Mouse (Mus musculus) CH12.LX (cell line): Measurements from ENCODE around the gene Cenpu. TPM values are rescaled to one million over a fixed set of nuclear protein-coding genes. Genes with fewer than 3 reads are reported as not detected.

Source experiments
- DNase-seq: peaks from one replicate; pipeline ENCODE4 v3.0.0-alpha.2; 2013; ENCODE audit errors: extremely low read depth
- H3K27ac ChIP-seq: 2 replicates; pipeline ENCODE4 v1.5.1; 2012; ENCODE audit warnings: low read depth, mild to moderate bottlenecking, control low read depth, moderate library complexity; ENCODE audit not compliant: insufficient read depth
- H3K27me3 ChIP-seq: replicated peaks from 2 replicates; pipeline ENCODE3; 2012; ENCODE audit warnings: inconsistent platforms
- H3K36me3 ChIP-seq, 2 experiments: replicated peaks in 1 of 2; 2 replicates each; pipeline versions ENCODE3 to v1.6.1; 2012; ENCODE audit warnings: inconsistent platforms in 1 of 2, low read length in 1 of 2, mild to moderate bottlenecking in 1 of 2, mixed read lengths in 1 of 2, moderate library complexity in 1 of 2; ENCODE audit not compliant: control insufficient read depth in 1 of 2, insufficient read depth in 1 of 2
- H3K4me1 ChIP-seq, 2 experiments: 2 replicates each; pipeline ENCODE4 v1.6.1; 2012; ENCODE audit warnings: inconsistent platforms in 1 of 2, moderate library complexity in 1 of 2; ENCODE audit not compliant: insufficient read depth in 2 of 2, control insufficient read depth in 1 of 2
- H3K4me2 ChIP-seq: 2 replicates; pipeline ENCODE4 v1.6.1; 2012; ENCODE audit warnings: low read depth, mild to moderate bottlenecking, control low read depth; ENCODE audit not compliant: poor library complexity, insufficient read depth, severe bottlenecking
- H3K4me3 ChIP-seq, 3 experiments: fragments of 150-350 bp in 1 of 3; sonication (generic) in 1 of 3; replicated peaks in 1 of 3; 2 replicates each; pipeline versions ENCODE3 to v1.5.1; 2011 to 2012; ENCODE audit warnings: low read depth in 2 of 3, low read length in 2 of 3, mild to moderate bottlenecking in 2 of 3, moderate library complexity in 2 of 3, control low read depth in 1 of 3, improper control_type of control experiment in 1 of 3, inconsistent platforms in 1 of 3, mixed read lengths in 1 of 3; ENCODE audit not compliant: poor library complexity in 1 of 3
- H3K79me2 ChIP-seq: replicated peaks from 2 replicates; pipeline ENCODE4 v1.6.1; 2012; ENCODE audit warnings: mild to moderate bottlenecking, moderate library complexity; ENCODE audit not compliant: control insufficient read depth, poor library complexity, insufficient read depth, severe bottlenecking; ENCODE audit errors: extremely low read depth
- H3K9ac ChIP-seq: 2 replicates; pipeline ENCODE4 v1.6.1; 2012; ENCODE audit warnings: low read depth, mild to moderate bottlenecking, control low read depth, moderate library complexity; ENCODE audit not compliant: insufficient read depth
- H3K9me3 ChIP-seq: replicated peaks from 2 replicates; pipeline ENCODE3; 2012; ENCODE audit warnings: low read length, inconsistent platforms, mixed read lengths
- BHLHE40 ChIP-seq: IDR thresholded peaks from 2 replicates; pipeline ENCODE4 v1.6.1; 2011; ENCODE audit warnings: mild to moderate bottlenecking, low read depth, low read length, improper control_type of control experiment
- CHD1 ChIP-seq: IDR thresholded peaks from 2 replicates; pipeline ENCODE4 v1.6.1; 2012; ENCODE audit warnings: low read depth, low read length, improper control_type of control experiment, inconsistent platforms
- CHD2 ChIP-seq: IDR thresholded peaks from 2 replicates; pipeline ENCODE4 v1.6.1; 2011; ENCODE audit warnings: low read length, improper control_type of control experiment
- CTCF ChIP-seq, 2 experiments: IDR thresholded peaks in 1 of 2; conservative IDR thresholded peaks in 1 of 2; 2 replicates each; pipeline ENCODE4 v1.5.1; 2011 to 2012; ENCODE audit warnings: low read depth in 2 of 2, low read length in 2 of 2, improper control_type of control experiment in 1 of 2, inconsistent platforms in 1 of 2, mild to moderate bottlenecking in 1 of 2, moderate library complexity in 1 of 2
- E2F4 ChIP-seq: IDR thresholded peaks from 2 replicates; pipeline ENCODE4 v1.6.1; 2011; ENCODE audit warnings: low read depth, low read length, improper control_type of control experiment; ENCODE audit not compliant: insufficient replicate concordance
- ELF1 ChIP-seq: IDR thresholded peaks from 2 replicates; pipeline ENCODE4 v1.6.1; 2014; ENCODE audit warnings: low read depth, mild to moderate bottlenecking, inconsistent platforms, low read length, improper control_type of control experiment
- EP300 ChIP-seq: IDR thresholded peaks from 2 replicates; pipeline ENCODE4 v1.6.1; 2011; ENCODE audit warnings: low read length, improper control_type of control experiment
- ETS1 ChIP-seq: conservative IDR thresholded peaks from 2 replicates; pipeline ENCODE4 v1.6.1; 2012; ENCODE audit warnings: low read depth, mild to moderate bottlenecking, inconsistent platforms, low read length, improper control_type of control experiment, moderate library complexity
- GABPA ChIP-seq: IDR thresholded peaks from 2 replicates; pipeline ENCODE4 v1.6.1; 2012; ENCODE audit warnings: low read depth, low read length, improper control_type of control experiment, inconsistent platforms; ENCODE audit not compliant: insufficient replicate concordance
- HCFC1 ChIP-seq: IDR thresholded peaks from 2 replicates; pipeline ENCODE4 v1.6.1; 2012; ENCODE audit warnings: low read depth, mild to moderate bottlenecking, inconsistent platforms, low read length, improper control_type of control experiment
- IRF4 ChIP-seq: IDR thresholded peaks from 2 replicates; pipeline ENCODE4 v1.6.1; 2014; ENCODE audit warnings: low read depth, mild to moderate bottlenecking, inconsistent platforms, low read length, improper control_type of control experiment
- JUN ChIP-seq: IDR thresholded peaks from 2 replicates; pipeline ENCODE4 v1.6.1; 2011; ENCODE audit warnings: low read depth, mild to moderate bottlenecking, low read length, improper control_type of control experiment, moderate library complexity; ENCODE audit not compliant: insufficient read depth
- JUND ChIP-seq: conservative IDR thresholded peaks from 2 replicates; pipeline ENCODE4 v1.6.1; 2011; ENCODE audit warnings: low read depth, low read length, improper control_type of control experiment
- KAT2A ChIP-seq: IDR thresholded peaks from 2 replicates; pipeline ENCODE4 v1.6.1; 2012; ENCODE audit warnings: low read length, improper control_type of control experiment, inconsistent platforms; ENCODE audit not compliant: insufficient replicate concordance
- MAFK ChIP-seq: IDR thresholded peaks from 2 replicates; pipeline ENCODE4 v1.6.1; 2011; ENCODE audit warnings: low read length, improper control_type of control experiment; ENCODE audit not compliant: insufficient replicate concordance
- MAZ ChIP-seq: IDR thresholded peaks from 2 replicates; pipeline ENCODE4 v1.6.1; 2012; ENCODE audit warnings: low read depth, mild to moderate bottlenecking, inconsistent platforms, low read length, improper control_type of control experiment, moderate library complexity
- MEF2A ChIP-seq: IDR thresholded peaks from 2 replicates; pipeline ENCODE4 v1.6.1; 2014; ENCODE audit warnings: low read depth, mild to moderate bottlenecking, inconsistent platforms, low read length, improper control_type of control experiment, borderline replicate concordance
- MXI1 ChIP-seq: IDR thresholded peaks from 2 replicates; pipeline ENCODE4 v1.6.1; 2011; ENCODE audit warnings: mild to moderate bottlenecking, low read depth, low read length, improper control_type of control experiment
- MYC ChIP-seq: IDR thresholded peaks from 2 replicates; pipeline ENCODE4 v1.6.1; 2011; ENCODE audit warnings: low read depth, mild to moderate bottlenecking, improper control_type of control experiment, low read length
- NELFE ChIP-seq: IDR thresholded peaks from 2 replicates; pipeline ENCODE4 v1.6.1; 2011; ENCODE audit warnings: low read depth, low read length, improper control_type of control experiment
- NRF1 ChIP-seq: IDR thresholded peaks from 2 replicates; pipeline ENCODE4 v1.6.1; 2014; ENCODE audit warnings: low read depth, mild to moderate bottlenecking, inconsistent platforms, low read length, improper control_type of control experiment, moderate library complexity
- PAX5 ChIP-seq: IDR thresholded peaks from 2 replicates; pipeline ENCODE4 v1.6.1; 2012; ENCODE audit warnings: low read length, inconsistent platforms, mixed read lengths
- POLR2AphosphoS2 ChIP-seq: IDR thresholded peaks from 2 replicates; pipeline ENCODE4 v1.6.1; 2011; ENCODE audit warnings: low read depth, low read length, improper control_type of control experiment
- TBP ChIP-seq: conservative IDR thresholded peaks from 2 replicates; pipeline ENCODE4 v1.6.1; 2011; ENCODE audit warnings: low read depth, low read length, improper control_type of control experiment
- TCF12 ChIP-seq: IDR thresholded peaks from 2 replicates; pipeline ENCODE4 v1.6.1; 2014; ENCODE audit warnings: low read depth, mild to moderate bottlenecking, inconsistent platforms, low read length, improper control_type of control experiment
- UBTF ChIP-seq: IDR thresholded peaks from 2 replicates; pipeline ENCODE4 v1.6.1; 2012; ENCODE audit warnings: low read depth, mild to moderate bottlenecking, inconsistent platforms, low read length, improper control_type of control experiment, moderate library complexity
- USF1 ChIP-seq: IDR thresholded peaks from 2 replicates; pipeline ENCODE4 v1.6.1; 2014; ENCODE audit warnings: low read depth, mild to moderate bottlenecking, inconsistent platforms, low read length, improper control_type of control experiment
- USF2 ChIP-seq: conservative IDR thresholded peaks from 2 replicates; pipeline ENCODE4 v1.6.1; 2011; ENCODE audit warnings: low read depth, low read length, improper control_type of control experiment
- ZC3H11A ChIP-seq: IDR thresholded peaks from 2 replicates; pipeline ENCODE4 v1.6.1; 2012; ENCODE audit warnings: low read depth, mild to moderate bottlenecking, inconsistent platforms, low read length, improper control_type of control experiment
- ZKSCAN1 ChIP-seq: IDR thresholded peaks from 2 replicates; pipeline ENCODE4 v1.6.1; 2012; ENCODE audit warnings: low read depth, inconsistent platforms, low read length, improper control_type of control experiment, borderline replicate concordance
- ZMIZ1 ChIP-seq: IDR thresholded peaks from 2 replicates; pipeline ENCODE4 v1.6.1; 2012; ENCODE audit warnings: low read depth, mild to moderate bottlenecking, inconsistent platforms, low read length, improper control_type of control experiment
- dilution Hi-C: fragments of 300-500 bp; cut with MboI; formaldehyde crosslinking; loops from 2 replicates; pipeline ENCODE4 v1.14.3; 2020; ENCODE audit warnings: low sequenced_read_pairs; ENCODE audit not compliant: extremely low pct_unique_long_range_greater_than_20kb, extremely low pct_ligation_motif_present
- in situ Hi-C: fragments of 300-500 bp; cut with MboI; formaldehyde crosslinking; loops from 3 replicates; pipeline ENCODE4 v1.14.3; 2019; ENCODE audit warnings: low sequenced_read_pairs, low pct_ligation_motif_present, low pct_unique_long_range_greater_than_20kb, mixed read lengths
- polyA plus RNA-seq: library from polyadenylated mRNA; unstranded; fragments of >175 nt; gene quantifications from 2 replicates; pipeline ENCODE4 v1.2.1, GENCODE M21; 2012; ENCODE audit warnings: low read depth; ENCODE audit not compliant: insufficient read length
- total RNA-seq, 2 experiments: library from RNA; depleted of rRNA; stranded (reverse); fragments of 300-350 nt in 1 of 2; fragments of >200 nt in 1 of 2; gene quantifications; 2 replicates each; pipeline ENCODE4 v1.2.3; 2012 to 2014

The Cenpu gene
- total and polyA plus RNA-seq, 3 experiments: 7.8 to 27.7 (median 26.8) TPM

DNA sequence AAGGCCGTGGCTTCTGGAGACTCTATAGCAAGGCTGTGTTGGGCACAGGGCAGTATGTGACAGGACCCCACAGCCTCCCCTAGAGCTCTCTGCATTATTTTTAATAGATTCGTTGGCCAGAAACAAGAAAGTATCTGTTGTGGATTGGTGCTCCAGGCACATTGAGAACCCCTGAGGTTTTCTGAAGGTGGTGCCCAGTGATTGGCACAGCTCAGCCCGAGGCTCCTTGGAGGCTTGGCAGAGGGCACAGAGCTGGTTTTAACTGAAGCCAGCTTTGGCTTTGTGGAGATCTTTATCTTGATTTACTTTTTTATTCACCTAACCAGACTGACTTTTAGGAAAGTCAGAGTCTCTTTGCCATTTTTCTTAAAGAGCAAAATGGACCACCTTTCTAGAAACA is 42.4 kb upstream of the Cenpu start:
- peaks cover 12 to 52% of the 10 kb centered on the region in 2 experiments for H3K4me1 ChIP-seq
- no peaks in the 10 kb centered on the region for H3K27me3 ChIP-seq
- H3K9ac ChIP-seq: no peak overlapping the region
- DNase-seq: no peak
- no peaks in the 10 kb centered on the region for H3K9me3 ChIP-seq
- no peak for TF ChIP-seq USF2
- TF ChIP-seq TBP: no peak
- no peak for TF ChIP-seq CTCF (conservative IDR thresholded peaks at IDR 0.05 in 1 of 2, IDR thresholded peaks at IDR 0.05 in 1 of 2; ENCODE audit: low read depth in 2 of 2, low read length in 2 of 2)
- no peak for TF ChIP-seq GABPA
- no peak for TF ChIP-seq JUN
- no peak for TF ChIP-seq E2F4
- TF ChIP-seq ELF1: no peak
- TF ChIP-seq TCF12: no peak
- no peak for TF ChIP-seq HCFC1
- no peak for TF ChIP-seq ETS1
- TF ChIP-seq, all 38 proteins: peak for 0
- Histone ChIP-seq H3K27ac (no peak overlapping the region), H3K4me2 (no peak overlapping the region), H3K79me2 (no peaks in the 10 kb centered on the region; the same call in 1 of the 2 replicates), H3K4me3 (no peak overlapping the region), H3K36me3 (peaks cover 5 to 47% of the 10 kb centered on the region in 2 experiments)
- in situ Hi-C loops: no loop called here
- dilution Hi-C loops: no loop called here

DNA sequence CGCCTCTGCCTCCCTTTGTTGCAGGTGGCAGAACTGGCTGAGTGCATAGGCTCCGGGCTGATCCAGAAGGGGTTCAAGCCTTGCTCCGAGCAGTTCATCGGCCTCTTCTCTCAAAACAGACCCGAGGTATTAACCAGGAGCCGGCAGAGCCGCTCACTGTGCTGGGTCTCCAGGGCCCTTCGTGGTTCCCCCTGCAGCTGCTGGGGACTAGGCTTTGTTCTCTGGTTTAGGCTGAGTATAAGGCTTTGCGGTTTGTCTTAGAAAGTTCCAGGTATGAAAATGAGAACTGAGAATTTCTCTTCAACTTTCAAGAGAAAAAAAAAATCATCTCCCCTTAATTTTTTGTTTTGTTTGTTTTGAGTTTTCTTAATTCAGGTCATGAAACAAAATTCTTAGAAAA is 40.5 kb upstream of the Cenpu start:
- DNase-seq: peak; percentile 81
- Histone ChIP-seq H3K36me3 (peaks cover 5 to 42% of the 10 kb centered on the region in 2 experiments), H3K9me3 (no peaks in the 10 kb centered on the region)
- TF ChIP-seq PAX5 (no peak), CHD2 (peak; percentile 69), MEF2A (peak; percentile 74; the same call in 1 of the 2 replicates), HCFC1 (no peak), JUN (peak; percentile 37; the same call in 1 of the 2 replicates), JUND (peak; percentile 51), MYC (0 out of 2 replicates have a peak, but pooled peaks have one; percentile 38), CHD1 (no peak), POLR2AphosphoS2 (no peak), ZKSCAN1 (no peak), CTCF (conservative IDR thresholded peaks at IDR 0.05 in 1 of 2, IDR thresholded peaks at IDR 0.05 in 1 of 2; ENCODE audit: low read depth in 2 of 2, low read length in 2 of 2) (no peak), ETS1 (peak; percentile 57), UBTF (peak; percentile 100), IRF4 (peak; percentile 95), MXI1 (no peak), NRF1 (no peak), TCF12 (peak; percentile 78), E2F4 (0 out of 2 replicates have a peak, but pooled peaks have one; percentile 29), NELFE (no peak), KAT2A (0 out of 2 replicates have a peak, but pooled peaks have one; percentile 33), EP300 (peak; percentile 98), ZC3H11A (no peak), BHLHE40 (peak; percentile 75), MAFK (peak; percentile 89), MAZ (peak; percentile 73; the same call in 1 of the 2 replicates), GABPA (no peak), USF1 (no peak), ZMIZ1 (no peak)

More for the DNA sequence above, 40.5 kb upstream of the Cenpu start:
- Histone ChIP-seq H3K27ac (no peak overlapping the region), H3K9ac (no peak overlapping the region), H3K79me2 (no peaks in the 10 kb centered on the region; the same call in 1 of the 2 replicates), H3K27me3 (no peaks in the 10 kb centered on the region), H3K4me1 (peaks cover 12 to 52% of the 10 kb centered on the region in 2 experiments), H3K4me2 (peak overlapping the region; percentile 4; the same call in 1 of the 2 replicates), H3K4me3 (no peak overlapping the region)
- dilution Hi-C loops (no loop called here), in situ Hi-C loops (no loop called here)
